Mouse (Mus musculus): Measurements from ENCODE around the gene Yy2.

The Yy2 gene

GRCm38 (mm10) chrX:157568840-157569239 lies at the start of gene Yy2:
Gene Yy2, minus strand, starts transcription at chrX:157568985.
- DNase-seq = no peak

DNA sequence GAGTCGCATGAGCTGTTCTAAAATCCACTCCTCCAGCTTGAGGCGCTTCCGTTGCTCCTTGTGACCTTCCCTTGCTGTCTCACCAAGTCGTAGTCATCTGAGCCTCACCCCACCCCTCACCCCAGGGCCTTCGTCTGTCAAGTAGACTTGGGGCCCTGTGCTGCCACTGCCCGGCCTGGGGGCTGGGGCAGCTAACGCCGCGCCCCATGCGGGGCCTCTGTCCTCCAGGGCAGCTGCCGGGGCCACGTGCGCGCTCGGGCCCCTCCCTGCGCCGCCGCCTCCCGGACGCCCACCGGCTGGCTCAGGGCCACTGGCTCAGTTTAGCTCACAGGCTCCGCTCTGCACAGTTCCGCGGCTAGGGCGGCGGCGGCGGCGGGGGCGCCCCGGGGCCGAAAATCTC lies 44.1 kb upstream of the Yy2 start:
- no peak for DNase-seq

- peak; percentile 12 for DNase-seq
Observed at GRCm38 (mm10) chrX:157601450-157601849, 32.7 kb upstream of the Yy2 start.

DNA sequence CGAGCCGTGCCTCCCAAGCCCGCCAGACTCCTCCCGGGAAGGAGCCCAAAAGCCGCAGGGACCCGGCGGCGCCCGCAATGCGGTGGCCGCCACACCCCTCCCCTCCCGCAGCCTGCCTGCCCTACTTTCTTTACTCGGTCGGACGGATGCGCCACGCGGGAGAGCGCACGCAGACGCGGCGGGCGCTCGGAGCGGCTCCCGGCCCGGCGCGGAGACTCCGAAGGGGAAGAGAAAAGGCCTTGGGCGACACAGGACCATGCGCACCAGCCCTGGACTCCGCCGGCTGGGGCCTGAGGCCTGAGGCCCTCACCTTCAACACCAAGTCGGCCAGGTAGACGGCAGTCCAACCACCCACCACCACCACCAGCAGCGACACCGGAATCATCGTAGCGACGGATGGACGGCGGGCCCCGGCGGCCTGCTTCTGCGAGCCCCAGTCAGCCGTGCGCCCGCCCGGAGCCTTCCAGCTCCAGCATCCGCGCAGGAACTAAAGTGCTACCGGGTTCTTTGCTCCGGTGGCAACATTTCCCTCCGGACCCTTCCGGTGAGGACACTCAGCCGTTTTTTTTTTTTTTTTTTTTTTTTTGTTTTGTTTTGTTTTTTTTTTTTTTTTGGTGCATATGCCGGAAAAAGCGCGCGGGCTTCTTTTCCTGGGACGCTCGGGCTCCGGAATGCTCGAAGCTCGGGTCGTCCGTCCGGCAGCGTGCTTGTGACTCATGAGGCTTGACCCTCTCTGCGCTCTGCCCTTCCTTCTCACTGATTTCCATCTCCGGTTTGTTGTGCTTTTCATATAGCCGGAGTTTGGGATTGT lies 29.6 kb upstream of the Yy2 start, which contains the start of gene Mbtps2:
Gene Mbtps2, minus strand, starts transcription at position 530 of the 811 bp plus-strand sequence.
- peak; percentile 63 for DNase-seq

- DNase-seq = peak; percentile 13
Observed at GRCm38 (mm10) chrX:157597585-157598185, 28.9 kb upstream of the Yy2 start.

- no peak for DNase-seq
Observed at GRCm38 (mm10) chrX:157596802-157597201, 28.0 kb upstream of the Yy2 start.

GRCm38 (mm10) chrX:157595927-157596326 lies 27.1 kb upstream of the Yy2 start:
- DNase-seq = no peak

GRCm38 (mm10) chrX:157594606-157595005 lies 25.8 kb upstream of the Yy2 start:
- DNase-seq = no peak

DNA sequence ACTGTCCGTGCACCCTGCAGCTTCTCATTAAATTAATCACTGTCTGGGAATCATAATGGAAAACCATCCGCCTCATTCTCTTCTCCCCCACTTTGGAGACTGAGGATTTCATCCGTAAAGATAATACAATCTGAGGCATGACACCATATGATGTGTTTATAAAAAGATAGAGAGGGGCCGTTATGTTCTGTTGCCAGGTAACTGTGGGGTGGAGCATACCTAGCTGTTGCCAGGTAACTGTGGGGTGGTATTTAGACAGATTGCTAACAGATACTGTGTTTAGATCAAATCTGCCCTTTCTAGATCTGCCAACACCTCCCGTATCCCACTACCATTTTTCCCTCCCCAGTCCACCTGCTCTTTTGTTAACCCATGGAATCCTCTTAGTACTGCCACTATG lies 18.2 kb upstream of the Yy2 start:
- DNase-seq = no peak

- no peak for DNase-seq
Observed at GRCm38 (mm10) chrX:157586397-157586796, 17.6 kb upstream of the Yy2 start.

- DNase-seq = no peak
Observed at GRCm38 (mm10) chrX:157579108-157579614, 10.4 kb upstream of the Yy2 start.

DNA sequence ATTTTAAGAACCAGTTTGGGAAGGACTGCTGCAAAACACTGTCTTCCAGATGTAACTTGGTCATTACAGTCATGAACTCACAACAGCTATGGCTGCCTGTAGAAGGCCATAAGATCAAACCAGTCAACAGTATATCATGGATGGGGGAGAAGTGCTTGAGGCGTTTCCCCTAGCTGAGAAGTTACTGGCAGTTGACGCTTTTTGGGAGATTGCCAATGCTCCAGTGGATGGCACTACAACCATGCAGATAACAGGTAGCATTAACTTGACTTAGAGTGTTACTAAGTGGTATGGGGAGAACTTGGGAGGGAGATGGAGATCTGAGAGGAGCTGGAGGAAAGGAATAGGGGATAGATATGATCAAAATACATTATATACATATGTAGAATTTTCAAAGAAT lies 5.9 kb upstream of the Yy2 start:
- DNase-seq = no peak

- peak; percentile 10 for DNase-seq
Observed at GRCm38 (mm10) chrX:157563794-157564193, 5.0 kb downstream of the Yy2 start.

DNA sequence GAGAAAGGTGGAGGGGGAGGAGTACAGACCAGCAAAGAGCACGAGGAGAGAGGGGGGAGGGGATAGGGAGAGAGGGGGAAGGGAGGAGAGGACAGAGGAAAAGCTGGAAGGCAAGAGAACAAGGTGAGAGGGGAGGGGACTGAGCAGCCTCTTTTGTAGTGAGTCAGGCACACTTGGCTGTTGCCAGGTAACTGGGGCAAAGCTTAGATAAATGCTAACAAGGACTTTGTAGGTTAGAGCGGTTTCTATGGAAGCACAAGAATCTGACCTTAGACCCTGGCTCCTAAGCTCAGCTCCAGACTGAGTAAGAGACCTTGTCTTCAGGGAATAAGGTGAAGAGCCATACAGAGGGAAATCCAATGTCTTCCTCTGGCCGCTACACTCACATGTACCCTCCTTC lies 21.7 kb downstream of the Yy2 start:
- DNase-seq = no peak
